Mouse (Mus musculus): ENCODE data around the gene Bdh2. TPM values are rescaled to one million over a fixed set of nuclear protein-coding genes. Genes with fewer than 3 reads are reported as not detected.

Gene Bdh2
- total RNA-seq (2021): 1 to 10 TPM; 2.8 to 3.5 TPM
- long read RNA-seq, experiment 1, partial matches to known transcripts: 0 of 3 reads
- long read RNA-seq, experiment 1, other reads (novel, unspliced or antisense): 0 of 3 reads
- long read RNA-seq, experiment 2, transcript Bdh2-202 (10 exons, 1,172 nt): major isoform, 7 of 12 reads
- long read RNA-seq, experiment 2, partial matches to known transcripts: 0 of 12 reads
- long read RNA-seq, experiment 2, other reads (novel, unspliced or antisense): 1 of 12 reads

DNA sequence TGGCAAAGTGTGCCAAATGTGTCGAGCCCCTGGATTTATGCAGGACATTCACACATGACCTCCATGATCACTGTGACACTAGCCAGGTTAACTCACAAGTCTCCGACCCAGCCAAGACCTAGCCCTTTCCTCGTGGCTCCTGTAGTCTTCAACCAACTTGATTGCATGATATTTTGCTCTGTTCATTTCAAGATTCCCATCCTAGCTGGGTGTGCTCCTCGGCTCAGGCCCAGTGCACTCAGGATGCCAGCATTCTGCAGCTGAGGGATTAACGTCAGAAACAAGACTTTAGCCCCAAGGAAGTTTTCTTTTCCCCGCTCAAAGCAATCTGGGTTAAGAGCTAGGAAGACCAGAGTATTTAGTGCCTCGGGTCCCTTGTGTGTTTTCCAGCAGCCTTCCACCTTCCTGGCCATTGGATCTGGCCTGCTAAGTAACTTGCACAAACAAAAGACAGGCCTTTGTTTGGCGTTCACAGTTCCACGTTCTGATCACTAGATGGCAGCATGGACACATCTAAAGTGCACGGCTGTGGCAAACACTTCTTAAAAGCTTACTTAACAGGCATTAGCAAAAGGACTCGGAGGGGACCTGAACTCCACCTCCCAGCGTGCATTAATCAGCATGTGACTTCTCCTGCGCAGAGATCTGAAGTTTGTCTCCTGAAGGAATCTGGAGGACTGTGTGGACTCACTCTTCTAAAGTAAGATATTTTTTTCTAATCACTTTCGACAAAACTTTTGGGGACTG lies at the start of gene Bdh2:
TSS of gene Bdh2 (plus strand) at position 553 of the 747 bp plus-strand sequence.
- peak; percentile 79 for DNase-seq

DNA sequence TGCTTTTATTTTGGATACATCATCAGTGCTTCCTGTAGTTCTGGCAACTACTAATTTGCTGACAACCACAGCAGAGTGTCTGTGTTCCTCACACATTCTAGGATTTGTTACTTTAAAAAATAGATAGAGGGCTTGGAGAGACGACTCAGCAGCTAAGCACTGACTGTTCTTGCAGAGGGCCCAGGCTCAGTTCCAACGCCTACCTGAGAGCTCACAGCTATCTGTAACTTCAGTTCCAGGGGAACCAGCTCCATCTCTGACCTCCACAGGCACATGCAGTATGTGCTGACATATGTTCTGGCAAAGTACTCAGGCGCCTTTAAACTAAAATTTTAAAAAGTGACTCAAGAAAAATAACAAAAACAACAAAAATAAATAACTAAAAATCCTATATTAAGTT lies 49.0 kb upstream of the Bdh2 start:
- DNase-seq: no peak

GRCm38 (mm10) chr3:135232462-135232861 lies 48.6 kb upstream of the Bdh2 start:
- no peak for DNase-seq

- DNase-seq: no peak
These were observed 35.3 kb upstream of the Bdh2 start for GRCm38 (mm10) chr3:135245733-135246132.

GRCm38 (mm10) chr3:135246828-135247227 lies 34.2 kb upstream of the Bdh2 start:
- no peak for DNase-seq

DNA sequence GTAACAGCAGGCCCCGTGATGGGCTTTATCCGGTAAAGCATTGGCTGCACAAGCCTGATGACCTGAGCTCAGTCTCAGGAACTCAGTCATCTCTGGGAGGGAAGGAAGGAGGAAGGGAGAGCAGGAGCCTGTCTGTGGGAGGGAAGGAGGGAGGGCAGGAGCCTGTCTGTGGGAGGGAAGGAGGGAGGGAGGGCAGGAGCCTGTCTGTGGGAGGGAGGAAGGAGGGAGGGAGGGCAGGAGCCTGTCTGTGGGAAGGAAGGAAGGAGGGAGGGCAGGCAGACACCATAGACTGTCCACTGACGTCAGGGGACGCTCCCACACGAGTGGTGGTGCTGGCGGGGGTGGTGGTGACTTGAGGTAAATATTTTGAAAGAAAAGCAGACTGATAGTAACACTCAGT lies 31.9 kb upstream of the Bdh2 start:
- DNase-seq: no peak

DNA sequence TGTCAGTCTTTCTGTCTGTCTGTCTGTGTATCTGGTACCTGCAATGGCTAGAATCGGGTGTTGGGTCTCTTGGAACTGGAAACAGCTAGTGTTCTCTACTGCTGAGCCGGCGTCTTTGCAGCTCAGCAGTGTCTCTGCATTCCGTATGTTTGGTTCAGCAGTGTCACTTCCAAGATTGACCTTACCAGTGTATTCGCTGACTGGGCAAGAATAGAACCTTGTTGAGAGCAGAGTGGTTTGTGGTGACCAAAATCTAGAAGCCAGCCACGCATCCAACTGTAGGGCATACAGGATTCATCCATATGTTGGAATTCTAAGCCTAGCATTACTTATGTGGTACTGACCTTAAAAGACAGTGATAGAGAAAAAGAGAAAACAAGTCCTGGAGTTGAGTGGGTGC lies 29.2 kb upstream of the Bdh2 start:
- DNase-seq: no peak

GRCm38 (mm10) chr3:135254784-135255183 lies 26.2 kb upstream of the Bdh2 start:
- DNase-seq: no peak

GRCm38 (mm10) chr3:135258919-135259318 lies 22.1 kb upstream of the Bdh2 start:
- DNase-seq: no peak

- no peak for DNase-seq
These were observed 20.8 kb upstream of the Bdh2 start for GRCm38 (mm10) chr3:135260233-135260632.

DNA sequence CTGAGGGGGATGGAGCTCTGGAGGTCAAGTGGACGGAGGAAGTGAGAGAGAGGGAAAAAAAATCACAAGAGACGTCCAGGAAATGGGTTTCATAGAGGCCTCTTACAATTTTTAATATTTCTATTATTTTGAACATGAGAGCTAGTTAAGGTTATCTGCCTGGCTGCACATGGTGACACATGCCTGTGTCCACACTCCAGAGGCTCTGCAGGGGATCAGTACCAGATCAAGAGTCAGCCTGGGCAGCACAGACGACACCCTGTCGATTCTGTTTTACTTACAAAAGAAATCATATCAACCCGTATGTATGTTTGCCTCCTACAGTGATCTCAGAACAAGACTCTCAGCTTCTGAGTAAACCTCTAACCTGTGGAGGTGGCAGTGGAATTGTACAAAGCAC lies 12.4 kb upstream of the Bdh2 start:
- no peak for DNase-seq

DNA sequence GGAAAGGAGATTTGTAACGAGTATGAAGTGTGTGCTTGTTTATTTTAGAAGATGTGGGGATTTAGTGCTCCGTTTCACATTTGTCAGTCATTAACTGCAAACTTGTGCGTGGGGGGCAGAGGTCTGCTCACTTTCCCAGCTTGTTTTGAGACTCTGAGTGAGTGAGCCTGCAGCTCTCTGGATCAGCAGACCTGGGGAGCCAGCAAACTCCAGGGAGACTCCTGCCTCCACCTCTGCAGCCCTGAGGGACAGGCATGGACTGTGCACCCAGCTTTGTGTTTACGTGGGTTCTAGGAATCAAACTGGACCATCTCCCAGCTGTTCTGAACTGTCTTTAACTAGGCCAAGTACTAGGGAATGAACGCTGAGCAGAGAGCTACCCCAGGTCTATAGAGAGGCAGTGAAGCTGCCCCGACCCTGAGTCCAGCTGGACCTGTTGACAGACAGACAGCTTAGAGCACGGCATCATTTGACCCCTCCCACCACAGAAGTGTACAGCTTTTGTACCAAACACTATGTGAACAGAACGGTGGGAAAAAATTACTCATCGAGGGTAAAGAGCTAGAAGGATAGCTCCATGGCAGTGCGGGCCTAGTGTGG lies 11.5 kb upstream of the Bdh2 start:
- DNase-seq: no peak

DNA sequence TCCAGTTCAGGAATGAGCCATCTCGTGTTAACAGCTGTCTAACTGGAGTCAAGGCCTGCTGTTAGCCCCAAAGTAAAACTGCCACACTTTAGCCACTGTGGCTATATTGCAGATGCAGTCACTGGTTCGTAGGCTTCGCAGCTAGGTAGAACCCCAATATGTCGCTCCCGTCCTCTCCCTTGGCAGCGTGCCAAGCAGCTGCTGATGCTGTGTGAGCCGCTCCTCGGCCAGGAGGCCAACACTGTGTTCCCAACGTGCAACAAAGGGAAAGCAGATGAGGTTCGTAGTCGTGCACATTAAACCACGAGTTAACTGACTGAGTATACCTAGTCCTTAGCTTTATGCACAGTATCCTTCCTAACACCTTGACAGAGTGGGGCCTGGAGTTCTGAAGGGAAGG lies 8.4 kb upstream of the Bdh2 start:
- DNase-seq: no peak

DNA sequence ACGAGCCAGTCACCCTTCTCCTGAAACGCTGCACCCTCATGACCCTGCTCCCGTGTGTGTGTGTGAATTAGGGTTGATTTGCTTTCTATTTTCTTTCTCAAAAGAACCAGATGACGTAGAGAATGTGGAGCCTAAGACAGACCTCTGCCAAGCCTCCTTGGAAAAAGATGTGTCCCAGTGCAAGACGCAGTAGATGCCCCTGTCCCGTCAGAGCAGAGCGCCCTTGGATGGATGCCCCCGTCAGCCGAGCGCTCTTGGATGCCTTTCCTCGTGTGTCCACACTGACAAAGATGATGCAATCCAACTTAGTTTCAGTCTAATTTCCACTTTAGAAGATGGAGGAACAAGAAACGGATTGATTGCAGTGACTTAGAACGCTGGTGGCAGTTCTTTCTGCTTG lies 8.0 kb upstream of the Bdh2 start:
- no peak for DNase-seq

- DNase-seq: no peak
These were observed 861 bp upstream of the Bdh2 start for GRCm38 (mm10) chr3:135280160-135280559.

DNA sequence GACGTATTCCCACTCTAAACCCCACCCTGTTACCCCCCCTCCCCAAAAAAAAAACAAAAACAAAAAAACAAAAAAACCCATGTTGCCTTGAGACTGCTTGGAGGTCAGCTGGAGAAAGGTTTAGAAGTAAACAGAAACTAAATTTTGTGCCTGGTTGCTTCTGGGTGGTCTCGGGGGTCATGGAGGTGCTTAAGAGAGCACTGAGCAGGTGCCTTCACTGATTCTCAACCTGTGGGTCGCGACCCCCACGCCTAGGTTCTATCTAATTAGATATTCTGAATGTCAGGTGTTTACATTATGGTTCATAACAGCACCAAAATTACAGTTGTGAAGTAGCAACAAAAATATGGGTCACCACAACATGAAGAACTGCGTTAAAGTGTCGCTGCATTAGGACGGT lies 680 bp downstream of the Bdh2 start:
- DNase-seq: no peak

- DNase-seq: no peak
These were observed 4.2 kb downstream of the Bdh2 start for GRCm38 (mm10) chr3:135285256-135285655.

- DNase-seq: no peak
These were observed 4.8 kb downstream of the Bdh2 start for GRCm38 (mm10) chr3:135285807-135286206.

- DNase-seq: no peak
These were observed 7.2 kb downstream of the Bdh2 start for GRCm38 (mm10) chr3:135288138-135288750.

DNA sequence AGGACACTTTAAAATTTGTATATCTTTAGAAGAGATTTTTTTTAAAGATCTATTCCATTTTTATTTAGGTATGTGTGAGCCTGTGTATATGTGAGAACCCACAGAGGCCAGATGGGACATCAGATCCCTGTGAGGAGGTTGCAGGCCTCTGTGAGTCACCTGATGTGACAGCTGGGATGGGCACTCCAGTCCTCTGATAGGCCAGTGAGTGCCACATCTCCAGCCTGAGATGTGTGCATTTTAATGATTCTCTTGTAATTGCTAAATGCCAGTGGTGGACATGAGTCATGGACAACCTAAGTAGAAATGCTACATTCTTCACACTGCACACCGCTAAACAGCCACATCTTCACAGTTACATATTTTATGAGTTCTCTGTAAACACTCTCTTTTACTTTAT lies 8.1 kb downstream of the Bdh2 start:
- no peak for DNase-seq

GRCm38 (mm10) chr3:135290249-135290894 lies 9.4 kb downstream of the Bdh2 start:
- DNase-seq: peak; percentile 62

GRCm38 (mm10) chr3:135293703-135294102 lies 12.7 kb downstream of the Bdh2 start:
- DNase-seq: peak; percentile 12

GRCm38 (mm10) chr3:135295559-135295958 lies 14.5 kb downstream of the Bdh2 start:
- no peak for DNase-seq
